10 mouse cellular contexts compared by ENCODE assay signal in the genomic region with DNA sequence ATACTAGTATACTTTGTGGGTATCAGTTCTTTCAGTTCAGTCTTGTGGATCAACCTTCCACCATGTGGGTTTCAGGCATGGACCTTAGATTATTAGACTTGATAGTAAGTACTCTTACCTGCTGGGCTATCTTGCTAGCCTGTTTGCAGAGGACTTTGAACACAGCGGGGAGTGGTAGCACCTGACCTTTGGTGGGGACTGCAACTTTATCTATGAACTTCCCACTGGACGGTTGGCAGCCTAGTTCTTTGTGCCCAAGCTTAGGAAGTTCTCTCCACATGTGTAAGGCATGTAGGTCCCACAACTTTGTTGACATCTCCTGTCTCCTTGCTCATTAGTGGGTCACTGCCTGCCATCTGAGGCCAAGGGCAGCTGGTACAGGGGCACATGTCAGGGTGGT. TPM values are rescaled to one million over a fixed set of nuclear protein-coding genes. Genes with fewer than 3 reads are reported as not detected.
DNase-seq lines count a peak whose midpoint lies in the region; ATAC-seq and TF ChIP-seq lines count a peak whose summit lies in the region.
"Had no signal": no experiment of that assay in that cellular context is flagged by ENCODE, and none has a peak within 500 bp of the region (broad histone marks: within the 10 kb centered on the region; RNA-seq: fewer than 3 reads in every experiment).

No protein-coding gene starts in this region.

- TF ChIP-seq CTCF in heart, postnatal 0 days (IDR thresholded peaks at IDR 0.05; ENCODE audit: low read depth) = no peak
- no peak for TF ChIP-seq CTCF in spleen, adult 2 months (IDR thresholded peaks at IDR 0.05; ENCODE audit: extremely low read depth, insufficient read depth, insufficient read length, insufficient replicate concordance)

- H3K4me2 ChIP-seq in heart, postnatal 0 days (ENCODE audit: low read depth, low read length) = peak overlapping the region; percentile 35; the same call in 1 of the 2 replicates
- H3K4me2 ChIP-seq in liver, embryonic 11.5 days = peak overlapping the region; percentile 74

- 59% methylated on average over 2 of the region's 2 CpGs for WGBS in heart, postnatal 0 days
- 80% methylated on average over 2 of the region's 2 CpGs for WGBS in spleen, adult 2 months
- 43% methylated on average over 2 of the region's 2 CpGs for whole genome bisulfite sequencing in liver, embryonic 11.5 days

- ATAC-seq in heart, postnatal 0 days (ENCODE audit: insufficient read depth, low read depth) = no peak
- no peak for ATAC-seq in liver, embryonic 11.5 days (replicated peaks; ENCODE audit: low FRiP score)
- ATAC-seq: forebrain, embryonic 14.5 days had no signal

- peaks cover 5% of the 10 kb centered on the region; the same call in 1 of the 2 replicates for H3K36me3 ChIP-seq in heart, postnatal 0 days (replicated peaks; ENCODE audit: control insufficient read depth, insufficient read depth, low read length)
- no peaks in the 10 kb centered on the region for H3K36me3 ChIP-seq in spleen, adult 2 months (ENCODE audit: control insufficient read depth, insufficient read depth, low read length)
- peaks cover 4% of the 10 kb centered on the region; the same call in 1 of the 2 replicates for H3K36me3 ChIP-seq in liver, embryonic 11.5 days (ENCODE audit: control insufficient read depth, insufficient read depth, low read length)

- H3K9ac ChIP-seq in heart, postnatal 0 days (replicated peaks; ENCODE audit: low read depth, low read length) = no peak overlapping the region
- peak overlapping the region; percentile 60; the same call in 1 of the 2 replicates for H3K9ac ChIP-seq in liver, embryonic 11.5 days (ENCODE audit: low read depth, low read length)

- TF ChIP-seq POLR2A in spleen, adult 2 months (IDR thresholded peaks at IDR 0.05; ENCODE audit: low read depth, low read length) = no peak

- no peak for DNase-seq in heart, postnatal 0 days (ENCODE audit: low spot score)
- no peak for DNase-seq in heart, adult 8-10 months (ENCODE audit: low spot score)
- no peak for DNase-seq in spleen, adult 2 months (ENCODE audit: low read depth in 1 of 2, low spot score in 2 of 2)
- DNase-seq in spleen, adult 12 weeks (ENCODE audit: low spot score) = no peak
- DNase-seq in liver, embryonic 11.5 days (ENCODE audit: low spot score) = no peak
- DNase-seq in left cerebral cortex, adult 18-20 months (ENCODE audit: low spot score in 2 of 2) = no peak
- DNase-seq in urinary bladder, adult 2 months (ENCODE audit: low spot score) = no peak
- DNase-seq: cerebellum, adult 11-12 months; embryo, embryonic 11 days had no signal

- H3K4me1 ChIP-seq in heart, postnatal 0 days (ENCODE audit: control insufficient read depth, insufficient read depth) = peaks cover 46% of the 10 kb centered on the region
- H3K4me1 ChIP-seq in spleen, adult 2 months (ENCODE audit: control insufficient read depth, insufficient read depth, insufficient read length) = peaks cover 27% of the 10 kb centered on the region; the same call in 1 of the 2 replicates
- H3K4me1 ChIP-seq in liver, embryonic 11.5 days (replicated peaks; ENCODE audit: control insufficient read depth, insufficient read depth, low read length) = peaks cover 67% of the 10 kb centered on the region

- no peak overlapping the region for H3K4me3 ChIP-seq in heart, postnatal 0 days (ENCODE audit: low read depth, low read length)
- H3K4me3 ChIP-seq in spleen, adult 2 months (ENCODE audit: extremely low read depth, insufficient read depth, insufficient read length) = no peak overlapping the region
- peak overlapping the region; percentile 41 for H3K4me3 ChIP-seq in liver, embryonic 11.5 days (ENCODE audit: low read depth, low read length)

- TF ChIP-seq EP300 in heart, postnatal 0 days (IDR thresholded peaks at IDR 0.05; ENCODE audit: low read depth) = no peak

- no peaks in the 10 kb centered on the region for H3K27me3 ChIP-seq in heart, postnatal 0 days (ENCODE audit: control insufficient read depth, insufficient read depth, low read length)
- H3K27me3 ChIP-seq in spleen, adult 2 months (ENCODE audit: control insufficient read depth, insufficient read depth, low read length) = no peaks in the 10 kb centered on the region
- no peaks in the 10 kb centered on the region for H3K27me3 ChIP-seq in liver, embryonic 11.5 days (replicated peaks; ENCODE audit: control insufficient read depth, insufficient read depth, low read length)

- no peaks in the 10 kb centered on the region for H3K9me3 ChIP-seq in heart, postnatal 0 days (replicated peaks; ENCODE audit: control insufficient read depth, low read length)
- no peaks in the 10 kb centered on the region for H3K9me3 ChIP-seq in liver, embryonic 11.5 days (ENCODE audit: control insufficient read depth, low read length)

- peak overlapping the region; percentile 64 for H3K27ac ChIP-seq in heart, postnatal 0 days (ENCODE audit: low read depth)
- H3K27ac ChIP-seq in spleen, adult 2 months (ENCODE audit: insufficient read depth, low read length) = peak overlapping the region; percentile 39
- peak overlapping the region; percentile 90 for H3K27ac ChIP-seq in liver, embryonic 11.5 days (ENCODE audit: low read depth, low read length)

RNA-seq across cellular contexts. Expression of gene Map2k3, which starts 3.0 kb away (rescaled TPM):
- 32.6 and 35.7 TPM in 2 replicates for total RNA-seq in heart, postnatal 0 days (2014; rRNA removed; ENCODE audit: low replicate concordance)
- 48.3 and 48.6 TPM in 2 replicates for polyA plus RNA-seq in heart, postnatal 0 days (2015; fragmentation: Nextera tagmentation; extraction: Ambion mirVana)
- 10 to 100 TPM; 74.6 to 80.8 (median 77.0) TPM for total RNA-seq in heart, adult 8-10 months (2022)
- polyA plus RNA-seq in spleen, adult 2 months (2012; rRNA removed) = 22.0 and 23.2 TPM in 2 replicates
- polyA plus RNA-seq in liver, embryonic 11.5 days (2014; fragmentation: Nextera tagmentation; extraction: Ambion mirVana) = 132 and 136 TPM in 2 replicates
- 10 to 100 TPM; 20.5 to 21.4 TPM for total RNA-seq in left cerebral cortex, adult 18-20 months (2021)
- 44.0 and 46.6 TPM in 2 replicates for polyA plus RNA-seq in urinary bladder, adult 2 months (2012; rRNA removed)

RNA-seq across cellular contexts. Expression of gene Natd1, which starts 20.2 kb away (rescaled TPM):
- total RNA-seq in heart, postnatal 0 days (2014; rRNA removed; ENCODE audit: low replicate concordance) = 25.2 and 32.1 TPM in 2 replicates
- polyA plus RNA-seq in heart, postnatal 0 days (2015; fragmentation: Nextera tagmentation; extraction: Ambion mirVana) = 11.2 and 13.1 TPM in 2 replicates
- 10 to 100 TPM in 2 of 4 experiments, 1 to 10 TPM in 2; 8.6 to 15.0 (median 11.0) TPM for total RNA-seq in heart, adult 8-10 months (2022)
- 23.2 and 27.1 TPM in 2 replicates for polyA plus RNA-seq in spleen, adult 2 months (2012; rRNA removed)
- 11.2 and 13.3 TPM in 2 replicates for polyA plus RNA-seq in liver, embryonic 11.5 days (2014; fragmentation: Nextera tagmentation; extraction: Ambion mirVana)
- 10 to 100 TPM; 11.4 to 12.3 TPM for total RNA-seq in left cerebral cortex, adult 18-20 months (2021)
- 23.2 and 24.0 TPM in 2 replicates for polyA plus RNA-seq in urinary bladder, adult 2 months (2012; rRNA removed)

RNA-seq across cellular contexts. Expression of gene Tmem11, which starts 55.7 kb away (rescaled TPM):
- 45.2 and 54.8 TPM in 2 replicates for total RNA-seq in heart, postnatal 0 days (2014; rRNA removed; ENCODE audit: low replicate concordance)
- polyA plus RNA-seq in heart, postnatal 0 days (2015; fragmentation: Nextera tagmentation; extraction: Ambion mirVana) = 56.2 and 58.6 TPM in 2 replicates
- total RNA-seq in heart, adult 8-10 months (2022) = 10 to 100 TPM; 29.8 to 35.3 (median 31.1) TPM
- polyA plus RNA-seq in spleen, adult 2 months (2012; rRNA removed) = 32.5 and 37.8 TPM in 2 replicates
- polyA plus RNA-seq in liver, embryonic 11.5 days (2014; fragmentation: Nextera tagmentation; extraction: Ambion mirVana) = 63.8 and 64.1 TPM in 2 replicates
- 10 to 100 TPM; 28.1 to 29.7 TPM for total RNA-seq in left cerebral cortex, adult 18-20 months (2021)
- polyA plus RNA-seq in urinary bladder, adult 2 months (2012; rRNA removed) = 46.7 and 51.1 TPM in 2 replicates

Comparison
In these comparisons a context has a peak if more than half of its experiments do, and no peak if none do; other contexts are left out.
1. H3K27ac ChIP-seq: peak in every context shown above with its lines; median percentile 90 in liver, embryonic 11.5 days; 64 in heart, postnatal 0 days; 39 in spleen, adult 2 months.